Mouse (Mus musculus) lung, postnatal 0 days (tissue): ENCODE data around the gene Spata45.

Experiments used
- CTCF ChIP-seq: IDR thresholded peaks from 2 replicates; pipeline ENCODE4 v1.5.1; 2016; ENCODE audit warnings: antibody characterized with exemption, mild to moderate bottlenecking
- EP300 ChIP-seq: IDR thresholded peaks from 2 replicates; pipeline ENCODE4 v1.6.1; 2016; ENCODE audit warnings: antibody characterized with exemption, mild to moderate bottlenecking, control low read depth

GRCm38 (mm10) chr1:191035649-191036048 is 790 bp upstream of the Spata45 start:
- TF ChIP-seq CTCF (no peak), EP300 (no peak)
